Mouse (Mus musculus) CD4-positive, CD25-positive, alpha-beta regulatory T cell, adult 9 weeks (primary cell): ENCODE data around the gene Mycl. TPM values are rescaled to one million over a fixed set of nuclear protein-coding genes. Genes with fewer than 3 reads are reported as not detected.

Source experiments
- polyA plus RNA-seq: library from polyadenylated mRNA; unstranded; fragments of 100-300 nt; shearing (Covaris generic); gene quantifications from one replicate; pipeline ENCODE4 v1.2.1, GENCODE M21; 2017

Gene Mycl
- not detected for polyA plus RNA-seq

DNA sequence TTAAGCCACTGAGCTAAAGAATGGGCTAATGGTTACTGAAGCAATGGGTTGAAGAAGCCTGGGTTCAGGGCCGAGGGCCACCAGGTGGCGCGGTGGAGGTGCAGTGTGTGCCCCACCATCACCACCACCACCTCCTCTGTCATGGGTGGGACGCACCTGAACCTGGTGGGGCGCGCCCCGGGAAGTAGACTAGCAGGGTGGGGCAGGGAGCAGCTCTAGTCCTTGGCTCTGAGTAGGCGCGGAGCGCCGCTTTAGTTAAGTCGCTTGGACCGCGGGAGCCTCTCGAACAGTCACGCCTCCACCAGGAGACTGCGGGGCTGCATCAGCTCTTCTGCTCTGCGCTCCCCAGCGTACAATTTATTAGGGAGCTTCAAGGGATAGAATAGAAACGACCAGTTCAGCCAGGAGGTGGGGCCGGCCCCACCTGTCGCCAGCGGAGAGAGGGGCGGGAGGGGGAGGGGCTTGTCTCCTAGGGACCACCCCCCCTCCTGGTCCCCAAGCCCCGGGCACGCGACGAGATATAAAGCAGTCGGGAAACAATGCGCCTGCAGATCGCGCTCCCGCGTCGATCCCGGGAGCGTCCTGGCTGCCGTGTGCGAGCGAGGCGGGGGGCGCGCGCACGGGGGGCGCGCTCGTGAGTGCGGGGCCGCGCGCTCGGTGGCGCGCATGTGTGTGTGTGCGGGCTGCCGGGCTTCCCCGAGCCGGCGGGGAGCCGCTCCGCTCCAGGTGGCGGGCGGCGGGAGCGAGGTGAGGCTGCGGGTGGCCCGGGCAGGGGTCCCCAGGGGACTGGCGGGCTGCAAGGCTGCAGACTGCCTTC, at the start of gene Mycl:
Gene Mycl, plus strand, starts transcription at position 249 of the 817 bp plus-strand sequence.

DNA sequence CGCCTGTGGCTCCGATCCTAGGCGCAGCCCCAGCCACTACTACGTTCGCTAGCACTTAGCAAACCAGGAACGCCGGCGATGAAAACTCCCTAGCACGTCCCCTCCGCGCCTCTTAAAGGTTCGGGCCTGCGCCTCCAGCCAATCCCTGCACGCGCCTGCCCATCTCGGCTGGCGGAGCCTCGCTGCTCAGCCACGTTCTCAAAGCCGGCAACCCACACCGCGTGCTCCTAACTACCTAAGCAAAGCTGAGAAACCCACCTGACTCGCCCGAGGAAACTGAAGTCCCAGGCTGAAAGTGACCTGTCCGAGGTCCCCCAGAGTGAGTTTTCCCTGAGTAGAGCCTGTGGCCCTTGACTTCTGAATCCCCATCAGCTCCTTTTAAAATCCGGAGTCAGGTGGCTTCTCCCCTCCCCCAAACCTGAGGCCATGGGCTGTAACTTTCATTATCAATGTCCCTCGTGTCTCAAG, 34.3 kb upstream of the Mycl start, which contains the start of gene Mfsd2a:
Gene Mfsd2a, minus strand, starts transcription at position 89 of the 468 bp plus-strand sequence.

DNA sequence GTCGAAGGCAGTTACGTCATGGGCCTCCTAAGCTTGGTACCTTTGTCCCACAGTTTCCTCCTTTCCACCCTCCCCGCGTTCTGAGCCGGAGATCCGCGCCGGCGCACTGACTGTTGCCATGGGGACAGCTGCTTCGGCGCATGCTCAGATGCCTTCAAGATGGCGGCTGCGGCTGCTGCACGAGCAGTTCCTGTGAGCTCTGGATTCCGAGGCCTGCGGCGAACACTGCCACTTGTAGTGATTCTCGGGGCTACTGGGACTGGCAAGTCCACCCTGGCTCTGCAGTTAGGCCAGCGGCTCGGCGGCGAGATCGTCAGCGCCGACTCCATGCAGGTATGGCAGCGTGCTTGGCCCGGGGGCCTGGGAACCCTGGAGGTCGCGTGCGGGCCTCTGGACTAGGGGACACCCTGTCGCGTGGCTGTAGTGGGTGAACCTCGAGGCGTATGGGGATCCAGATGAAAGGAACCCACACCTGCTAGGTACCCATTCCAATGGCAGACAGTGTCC, 21.1 kb downstream of the Mycl start, which contains the start of gene Trit1:
Gene Trit1, plus strand, starts transcription at position 147 of the 507 bp plus-strand sequence.

Other genes with a start within 250 kb of the Mycl start
- 115 TPM for gene Ppt1, start 159.4 kb upstream of the Mycl start, polyA plus RNA-seq
- 193 TPM for gene Cap1, start 109.6 kb upstream of the Mycl start, polyA plus RNA-seq
- gene Mfsd2a, start 34.5 kb upstream of the Mycl start, polyA plus RNA-seq = 3.0 TPM
- gene Trit1, start 20.9 kb downstream of the Mycl start, polyA plus RNA-seq = 28.0 TPM
- 0.24 TPM for gene Bmp8b, start 109.5 kb downstream of the Mycl start, polyA plus RNA-seq
- not detected for gene Oxct2b, start 120.6 kb downstream of the Mycl start, polyA plus RNA-seq
- 98.9 TPM for gene Ppie, start 144.3 kb downstream of the Mycl start, polyA plus RNA-seq
- gene Hpcal4, start 187.6 kb downstream of the Mycl start, polyA plus RNA-seq = not detected
- gene Nt5c1a, start 205.9 kb downstream of the Mycl start, polyA plus RNA-seq = not detected
- 0.29 TPM for gene Heyl, start 237.9 kb downstream of the Mycl start, polyA plus RNA-seq